Mouse (Mus musculus): ENCODE measurements at regions not wholly inside any gene's neighbourhood (a gene's known extent, or its start where the extent isn't known, plus 50 kb on each side); places are given as distances from the start of the nearest gene placed in this dataset.
A peak's percentile ranks its signal among the peaks of the same experiment; 100 is the strongest.

GRCm38 (mm10) chr2:172094159-172094558 is 50.9 kb upstream of the Cbln4 start:
- H3K9ac ChIP-seq: no peak overlapping the region
- H3K27me3 ChIP-seq: no peaks in the 10 kb centered on the region
- no peaks in the 10 kb centered on the region for H3K4me1 ChIP-seq
- no peak overlapping the region for H3K4me3 ChIP-seq
- H3K36me3 ChIP-seq (ENCODE audit: poor library complexity, severe bottlenecking): no peaks in the 10 kb centered on the region
- WGBS: 89% methylated on average over 7 of the region's 7 CpGs
- no peaks in the 10 kb centered on the region for H3K9me3 ChIP-seq (replicated peaks)
- no peak for ATAC-seq
- H3K27ac ChIP-seq: no peak overlapping the region
- H3K4me2 ChIP-seq: no peak overlapping the region

- WGBS: 33% methylated on average over 18 of the region's 18 CpGs
- Histone ChIP-seq H3K4me3 (no peak overlapping the region), H3K36me3 (ENCODE audit: poor library complexity, severe bottlenecking) (no peaks in the 10 kb centered on the region), H3K27me3 (no peaks in the 10 kb centered on the region), H3K9me3 (replicated peaks) (no peaks in the 10 kb centered on the region), H3K9ac (no peak overlapping the region), H3K4me1 (peaks cover 25% of the 10 kb centered on the region), H3K27ac (no peak overlapping the region), H3K4me2 (no peak overlapping the region)
- ATAC-seq: no peak
Observed at GRCm38 (mm10) chr2:172103881-172104655, 60.8 kb upstream of the Cbln4 start.

- peaks cover 25% of the 10 kb centered on the region for H3K4me1 ChIP-seq
- H3K4me2 ChIP-seq: peak overlapping the region; percentile 27; the same call in 1 of the 2 replicates
- no peak overlapping the region for H3K4me3 ChIP-seq
- H3K36me3 ChIP-seq (ENCODE audit: poor library complexity, severe bottlenecking): no peaks in the 10 kb centered on the region
- H3K9ac ChIP-seq: no peak overlapping the region
- H3K9me3 ChIP-seq (replicated peaks): no peaks in the 10 kb centered on the region
- 45% methylated on average over 10 of the region's 10 CpGs for WGBS
- no peaks in the 10 kb centered on the region for H3K27me3 ChIP-seq
- 0 out of 2 replicates have a peak, but pooled peaks have one; percentile 36 for ATAC-seq
- H3K27ac ChIP-seq: no peak overlapping the region
Observed at GRCm38 (mm10) chr2:172105241-172105640, 62.0 kb upstream of the Cbln4 start.

- Histone ChIP-seq H3K4me3 (no peak overlapping the region), H3K27me3 (no peaks in the 10 kb centered on the region), H3K9ac (no peak overlapping the region), H3K36me3 (ENCODE audit: poor library complexity, severe bottlenecking) (no peaks in the 10 kb centered on the region), H3K4me1 (peaks cover 3% of the 10 kb centered on the region), H3K9me3 (replicated peaks) (no peaks in the 10 kb centered on the region), H3K4me2 (no peak overlapping the region), H3K27ac (no peak overlapping the region)
- no peak for ATAC-seq
- WGBS: 43% methylated on average over 3 of the region's 3 CpGs
Observed at GRCm38 (mm10) chr2:172110706-172111105, 67.4 kb upstream of the Cbln4 start.

- H3K9me3 ChIP-seq (replicated peaks): no peaks in the 10 kb centered on the region
- ATAC-seq: no peak
- H3K9ac ChIP-seq: no peak overlapping the region
- WGBS: 81% methylated on average over 13 of the region's 13 CpGs
- H3K36me3 ChIP-seq (ENCODE audit: poor library complexity, severe bottlenecking): no peaks in the 10 kb centered on the region
- H3K27ac ChIP-seq: no peak overlapping the region
- H3K27me3 ChIP-seq: no peaks in the 10 kb centered on the region
- no peak overlapping the region for H3K4me3 ChIP-seq
- peaks cover 13% of the 10 kb centered on the region for H3K4me1 ChIP-seq
- H3K4me2 ChIP-seq: no peak overlapping the region
Observed at GRCm38 (mm10) chr2:172113639-172114038, 70.4 kb upstream of the Cbln4 start.

- no peaks in the 10 kb centered on the region for H3K27me3 ChIP-seq
- H3K36me3 ChIP-seq (ENCODE audit: poor library complexity, severe bottlenecking): no peaks in the 10 kb centered on the region
- ATAC-seq: no peak
- H3K9me3 ChIP-seq (replicated peaks): no peaks in the 10 kb centered on the region
- 35% methylated on average over 10 of the region's 10 CpGs for WGBS
- no peak overlapping the region for H3K9ac ChIP-seq
- peaks cover 13% of the 10 kb centered on the region for H3K4me1 ChIP-seq
- H3K4me3 ChIP-seq: no peak overlapping the region
- H3K27ac ChIP-seq: no peak overlapping the region
- H3K4me2 ChIP-seq: peak overlapping the region; percentile 29
Observed at GRCm38 (mm10) chr2:172115604-172116206, 72.4 kb upstream of the Cbln4 start.

GRCm38 (mm10) chr2:172127517-172127916 is 84.3 kb upstream of the Cbln4 start:
- no peak overlapping the region for H3K9ac ChIP-seq
- 90% methylated on average over 2 of the region's 2 CpGs for WGBS
- no peaks in the 10 kb centered on the region for H3K36me3 ChIP-seq (ENCODE audit: poor library complexity, severe bottlenecking)
- no peak overlapping the region for H3K4me2 ChIP-seq
- no peak overlapping the region for H3K27ac ChIP-seq
- H3K4me1 ChIP-seq: peaks cover 1% of the 10 kb centered on the region; the same call in 1 of the 2 replicates
- no peaks in the 10 kb centered on the region for H3K9me3 ChIP-seq (replicated peaks)
- ATAC-seq: no peak
- H3K27me3 ChIP-seq: no peaks in the 10 kb centered on the region
- no peak overlapping the region for H3K4me3 ChIP-seq

GRCm38 (mm10) chr2:172131232-172131631 is 88.0 kb upstream of the Cbln4 start:
- Histone ChIP-seq H3K27me3 (no peaks in the 10 kb centered on the region), H3K4me3 (no peak overlapping the region), H3K36me3 (ENCODE audit: poor library complexity, severe bottlenecking) (no peaks in the 10 kb centered on the region), H3K27ac (no peak overlapping the region), H3K9me3 (replicated peaks) (no peaks in the 10 kb centered on the region), H3K4me1 (peaks cover 6% of the 10 kb centered on the region; the same call in 1 of the 2 replicates), H3K9ac (no peak overlapping the region), H3K4me2 (no peak overlapping the region)
- WGBS: 38% methylated on average over 1 of the region's 1 CpGs
- ATAC-seq: no peak

- Histone ChIP-seq H3K4me1 (peaks cover 6% of the 10 kb centered on the region; the same call in 1 of the 2 replicates), H3K27me3 (no peaks in the 10 kb centered on the region), H3K4me3 (no peak overlapping the region), H3K36me3 (ENCODE audit: poor library complexity, severe bottlenecking) (no peaks in the 10 kb centered on the region), H3K9ac (no peak overlapping the region), H3K9me3 (replicated peaks) (no peaks in the 10 kb centered on the region), H3K27ac (no peak overlapping the region), H3K4me2 (no peak overlapping the region)
- peak; percentile 33 for ATAC-seq
- 64% methylated on average over 15 of the region's 15 CpGs for WGBS
Observed at GRCm38 (mm10) chr2:172132623-172133332, 89.5 kb upstream of the Cbln4 start.

GRCm38 (mm10) chr2:172140080-172140479 is 96.8 kb upstream of the Cbln4 start:
- no peak overlapping the region for H3K9ac ChIP-seq
- no peaks in the 10 kb centered on the region for H3K36me3 ChIP-seq (ENCODE audit: poor library complexity, severe bottlenecking)
- H3K4me3 ChIP-seq: no peak overlapping the region
- H3K4me1 ChIP-seq: peaks cover 9% of the 10 kb centered on the region
- H3K9me3 ChIP-seq (replicated peaks): no peaks in the 10 kb centered on the region
- 0 out of 2 replicates have a peak overlapping the region, but pooled peaks have one; percentile 7 for H3K27ac ChIP-seq
- no peak for ATAC-seq
- WGBS: 26% methylated on average over 6 of the region's 6 CpGs
- no peak overlapping the region for H3K4me2 ChIP-seq
- no peaks in the 10 kb centered on the region for H3K27me3 ChIP-seq

GRCm38 (mm10) chr2:172143269-172143668 is 100.0 kb upstream of the Cbln4 start:
- H3K9me3 ChIP-seq (replicated peaks): no peaks in the 10 kb centered on the region
- no peaks in the 10 kb centered on the region for H3K27me3 ChIP-seq
- no peaks in the 10 kb centered on the region for H3K36me3 ChIP-seq (ENCODE audit: poor library complexity, severe bottlenecking)
- no peak overlapping the region for H3K27ac ChIP-seq
- 86% methylated on average over 9 of the region's 9 CpGs for WGBS
- ATAC-seq: no peak
- H3K4me2 ChIP-seq: no peak overlapping the region
- H3K4me1 ChIP-seq: peaks cover 9% of the 10 kb centered on the region
- no peak overlapping the region for H3K4me3 ChIP-seq
- H3K9ac ChIP-seq: no peak overlapping the region

GRCm38 (mm10) chr2:172148736-172149135 is 99.6 kb upstream of the Mc3r start:
- ATAC-seq: no peak
- Histone ChIP-seq H3K9ac (no peak overlapping the region), H3K27ac (no peak overlapping the region), H3K27me3 (no peaks in the 10 kb centered on the region), H3K9me3 (replicated peaks) (peaks cover 10% of the 10 kb centered on the region; the same call in 1 of the 2 replicates), H3K4me1 (no peaks in the 10 kb centered on the region), H3K4me3 (no peak overlapping the region), H3K36me3 (ENCODE audit: poor library complexity, severe bottlenecking) (no peaks in the 10 kb centered on the region), H3K4me2 (no peak overlapping the region)
- WGBS: 84% methylated on average over 4 of the region's 4 CpGs

All from forebrain, embryonic 13.5 days (tissue).